Mouse (Mus musculus) G1E (cell line): ENCODE measurements around the gene Rgp1. TPM values are rescaled to one million over a fixed set of nuclear protein-coding genes. Genes with fewer than 3 reads are reported as not detected.

Experiments
- ATAC-seq: 2 replicates; pipeline ENCODE4 v1.8.0; 2016; ENCODE audit warnings: mild to moderate bottlenecking; ENCODE audit not compliant: insufficient number of reproducible peaks, poor library complexity, low FRiP score, severe bottlenecking; ENCODE audit errors: extremely low read depth
- DNase-seq: peaks from one replicate; pipeline ENCODE4 v3.0.0; 2012; ENCODE audit warnings: low spot score
- H3K27me3 ChIP-seq: 2 replicates; pipeline ENCODE4 v1.6.1; 2012; ENCODE audit warnings: mild to moderate bottlenecking, low read length, inconsistent platforms; ENCODE audit not compliant: insufficient read depth
- H3K36me3 ChIP-seq: replicated peaks from 2 replicates; pipeline ENCODE3; 2012; ENCODE audit warnings: mild to moderate bottlenecking, inconsistent platforms
- H3K4me1 ChIP-seq: 2 replicates; pipeline ENCODE4 v1.6.1; 2012; ENCODE audit warnings: low read depth, low read length, inconsistent platforms, mixed read lengths; ENCODE audit not compliant: insufficient read depth
- H3K4me3 ChIP-seq: 2 replicates; pipeline ENCODE4 v1.5.1; 2012; ENCODE audit warnings: low read depth, mild to moderate bottlenecking, inconsistent platforms, low read length, moderate library complexity, mixed read lengths
- H3K9me3 ChIP-seq: replicated peaks from 2 replicates; pipeline ENCODE4 v1.6.1; 2012; ENCODE audit warnings: inconsistent platforms
- CTCF ChIP-seq: IDR thresholded peaks from 2 replicates; pipeline ENCODE4 v1.5.1; 2012; ENCODE audit warnings: low read depth, low read length, inconsistent platforms, mixed read lengths
- GATA1 ChIP-seq: IDR thresholded peaks from 2 replicates; pipeline ENCODE4 v1.6.1; 2012; ENCODE audit warnings: borderline replicate concordance, low read length, inconsistent platforms, mixed read lengths
- GATA2 ChIP-seq: IDR thresholded peaks from 2 replicates; pipeline ENCODE4 v1.6.1; 2012; ENCODE audit warnings: low read depth, low read length, inconsistent platforms, borderline replicate concordance
- POLR2AphosphoS5 ChIP-seq: IDR thresholded peaks from 2 replicates; pipeline ENCODE4 v1.6.1; 2012; ENCODE audit warnings: low read depth, low read length, inconsistent platforms; ENCODE audit not compliant: insufficient replicate concordance
- TAL1 ChIP-seq: conservative IDR thresholded peaks from 2 replicates; pipeline ENCODE4 v1.6.1; 2012; ENCODE audit warnings: low read depth, low read length, inconsistent platforms, mixed read lengths
- polyA plus RNA-seq: library from polyadenylated mRNA; stranded (reverse); fragments of >175 nt; gene quantifications from 2 replicates; pipeline ENCODE4 v1.2.3, GENCODE M21; 2012
- total RNA-seq, 2 experiments: library from RNA; stranded (forward) in 1 of 2; stranded (reverse) in 1 of 2; fragments of 200-1000 nt in 1 of 2; fragments of >200 nt in 1 of 2; fragmentation: Nextera tagmentation in 1 of 2; gene quantifications; 2 replicates each; pipeline ENCODE4 v1.2.3; 2014 to 2017

The Rgp1 gene
- total and polyA plus RNA-seq, 3 experiments: 23.2 to 105 (median 48.5) TPM

GRCm38 (mm10) chr4:43600195-43600934, 21.9 kb downstream of the Rgp1 start:
- TF ChIP-seq CTCF: no peak
- no peak for DNase-seq
- peak overlapping the region; percentile 50; the same call in 1 of the 2 replicates for H3K4me3 ChIP-seq
- H3K36me3 ChIP-seq: no peaks in the 10 kb centered on the region
- no peak for ATAC-seq
- no peaks in the 10 kb centered on the region for H3K9me3 ChIP-seq
- H3K4me1 ChIP-seq: peaks cover 71% of the 10 kb centered on the region
- H3K27me3 ChIP-seq: no peaks in the 10 kb centered on the region

- DNase-seq (no peak), ATAC-seq (no peak)
- Histone ChIP-seq H3K9me3 (no peaks in the 10 kb centered on the region), H3K36me3 (no peaks in the 10 kb centered on the region), H3K27me3 (no peaks in the 10 kb centered on the region), H3K4me1 (peaks cover 64% of the 10 kb centered on the region), H3K4me3 (no peak overlapping the region)
- TF ChIP-seq GATA2 (no peak), TAL1 (no peak), CTCF (no peak), GATA1 (no peak), POLR2AphosphoS5 (no peak)
These were observed 25.6 kb downstream of the Rgp1 start for GRCm38 (mm10) chr4:43604099-43604498.

- ATAC-seq (peak; percentile 67), DNase-seq (peak; percentile 36)
- H3K4me1 ChIP-seq: peaks cover 56% of the 10 kb centered on the region
- TF ChIP-seq TAL1 (peak; percentile 63), GATA2 (no peak)
- no peaks in the 10 kb centered on the region for H3K9me3 ChIP-seq
- H3K27me3 ChIP-seq: no peaks in the 10 kb centered on the region
- H3K4me3 ChIP-seq: peak overlapping the region; percentile 18; the same call in 1 of the 2 replicates
- H3K36me3 ChIP-seq: no peaks in the 10 kb centered on the region
These were observed 26.5 kb downstream of the Rgp1 start for GRCm38 (mm10) chr4:43604751-43605685.

- ATAC-seq (peak; percentile 63), DNase-seq (no peak)
- H3K4me3 ChIP-seq: peak overlapping the region; percentile 59; the same call in 1 of the 2 replicates
- no peaks in the 10 kb centered on the region for H3K27me3 ChIP-seq
- TF ChIP-seq GATA2 (no peak), TAL1 (peak; percentile 25; the same call in 1 of the 2 replicates)
- H3K9me3 ChIP-seq: no peaks in the 10 kb centered on the region
- no peaks in the 10 kb centered on the region for H3K36me3 ChIP-seq
- H3K4me1 ChIP-seq: peaks cover 33% of the 10 kb centered on the region
These were observed 34.0 kb downstream of the Rgp1 start for GRCm38 (mm10) chr4:43612534-43612933.

- peak; percentile 76 for ATAC-seq
- H3K36me3 ChIP-seq: no peaks in the 10 kb centered on the region
- H3K4me3 ChIP-seq: peak overlapping the region; percentile 59; the same call in 1 of the 2 replicates
- peaks cover 30% of the 10 kb centered on the region for H3K4me1 ChIP-seq
- TF ChIP-seq GATA1: no peak
- no peak for TF ChIP-seq GATA2
- no peak for TF ChIP-seq CTCF
- no peak for TF ChIP-seq TAL1
- no peak for TF ChIP-seq POLR2AphosphoS5
- no peak for DNase-seq
- no peaks in the 10 kb centered on the region for H3K27me3 ChIP-seq
- no peaks in the 10 kb centered on the region for H3K9me3 ChIP-seq
These were observed 34.7 kb downstream of the Rgp1 start for GRCm38 (mm10) chr4:43613060-43613730.

GRCm38 (mm10) chr4:43620146-43620778, 41.7 kb downstream of the Rgp1 start:
- ATAC-seq (no peak), DNase-seq (no peak)
- Histone ChIP-seq H3K4me3 (no peak overlapping the region), H3K36me3 (no peaks in the 10 kb centered on the region), H3K27me3 (no peaks in the 10 kb centered on the region), H3K9me3 (peaks cover 11% of the 10 kb centered on the region), H3K4me1 (no peaks in the 10 kb centered on the region)
- TF ChIP-seq POLR2AphosphoS5 (no peak), GATA2 (no peak), CTCF (no peak), TAL1 (no peak), GATA1 (no peak)
